Mouse (Mus musculus) cerebellum, adult 2 months (tissue): Measurements from ENCODE around the gene Naa25. TPM values are rescaled to one million over a fixed set of nuclear protein-coding genes. Genes with fewer than 3 reads are reported as not detected.

Experiments used
- DNase-seq, 2 experiments: peaks; one replicate each; pipeline ENCODE4 v3.0.0; 2021
- H3K27ac ChIP-seq: fragments of 200-500 bp; 2 replicates; pipeline ENCODE4 v1.5.1; 2012; ENCODE audit warnings: low read length, control low read depth, inconsistent platforms; ENCODE audit not compliant: insufficient read depth
- H3K27me3 ChIP-seq: fragments of 200-500 bp; 2 replicates; pipeline ENCODE4 v1.6.1; 2012; ENCODE audit warnings: inconsistent platforms, mild to moderate bottlenecking, low read length, moderate library complexity; ENCODE audit not compliant: control insufficient read depth, insufficient read depth
- H3K4me1 ChIP-seq: fragments of 200-500 bp; 2 replicates; pipeline ENCODE4 v1.6.1; 2011; ENCODE audit warnings: low read length; ENCODE audit not compliant: control insufficient read depth, insufficient read depth
- H3K4me3 ChIP-seq: fragments of 200-500 bp; replicated peaks from 2 replicates; pipeline ENCODE3; 2011; ENCODE audit warnings: mild to moderate bottlenecking, low read depth, low read length, control low read depth; ENCODE audit not compliant: insufficient read depth
- CTCF ChIP-seq: fragments of 200-500 bp; IDR thresholded peaks from 2 replicates; pipeline ENCODE4 v1.5.1; 2011; ENCODE audit warnings: low read depth, mild to moderate bottlenecking, control low read depth, low read length, moderate library complexity, borderline replicate concordance; ENCODE audit not compliant: insufficient read depth
- POLR2A ChIP-seq: fragments of 200-500 bp; IDR thresholded peaks from 2 replicates; pipeline ENCODE4 v1.6.1; 2011; ENCODE audit warnings: low read length, control low read depth, borderline replicate concordance; ENCODE audit not compliant: insufficient read depth
- WGBS: fragments of 180-500 bp; shearing (Covaris S2); methylation state at CpG from one replicate; pipeline ENCODE4 v1.1.7; 2018; 5-methylcytosine and 5-hydroxymethylcytosine counted together
- polyA plus RNA-seq: library from polyadenylated mRNA; depleted of rRNA; stranded (reverse); fragments of >200 nt; gene quantifications from 2 replicates; pipeline ENCODE4 v1.2.3, GENCODE M21; 2012

The Naa25 gene
- polyA plus RNA-seq, 1 experiment: 19.6 TPM

GRCm38 (mm10) chr5:121449976-121450375, 52.2 kb downstream of the Naa25 start:
- peak in 1 of 2 experiments; percentile 42 for DNase-seq
- Histone ChIP-seq H3K4me1 (peaks cover 4% of the 10 kb centered on the region; the same call in 1 of the 2 replicates), H3K27ac (no peak overlapping the region), H3K27me3 (no peaks in the 10 kb centered on the region), H3K4me3 (no peak overlapping the region)
- TF ChIP-seq CTCF: no peak
- WGBS: 50% methylated on average over 6 of the region's 6 CpGs

- Histone ChIP-seq H3K27me3 (no peaks in the 10 kb centered on the region), H3K4me1 (peaks cover 4% of the 10 kb centered on the region; the same call in 1 of the 2 replicates), H3K27ac (no peak overlapping the region), H3K4me3 (no peak overlapping the region)
- no peak for DNase-seq
- no peak for TF ChIP-seq CTCF
- no peak for TF ChIP-seq POLR2A
- WGBS: 63% methylated on average over 9 of the region's 9 CpGs
Observed at GRCm38 (mm10) chr5:121450476-121450875, 52.7 kb downstream of the Naa25 start.

- H3K4me3 ChIP-seq: peak overlapping the region; percentile 74
- H3K27ac ChIP-seq: no peak overlapping the region
- no peak for DNase-seq
- H3K4me1 ChIP-seq: peaks cover 4% of the 10 kb centered on the region; the same call in 1 of the 2 replicates
- no peaks in the 10 kb centered on the region for H3K27me3 ChIP-seq
- 8% methylated on average over 8 of the region's 8 CpGs for WGBS
- no peak for TF ChIP-seq POLR2A
Observed at GRCm38 (mm10) chr5:121451203-121451602, 53.5 kb downstream of the Naa25 start.

GRCm38 (mm10) chr5:121451644-121452025, 53.9 kb downstream of the Naa25 start, which contains the start of gene Tmem116:
Gene Tmem116, plus strand, starts transcription at chr5:121451893.
- Histone ChIP-seq H3K4me1 (peaks cover 4% of the 10 kb centered on the region; the same call in 1 of the 2 replicates), H3K27ac (peak within 1 kb of the TSS; percentile 92), H3K27me3 (no peaks in the 10 kb centered on the region), H3K4me3 (peak within 1 kb of the TSS; percentile 74)
- WGBS: under 1% methylated on average over 17 of the region's 17 CpGs
- no peak for TF ChIP-seq POLR2A
- TF ChIP-seq CTCF: no peak
- peak; percentile 53 to 65 for DNase-seq

GRCm38 (mm10) chr5:121452026-121452869, 54.5 kb downstream of the Naa25 start, which contains the start of gene Erp29:
Gene Erp29, minus strand, starts transcription at chr5:121452506.
- WGBS: under 1% methylated on average over 64 of the region's 97 CpGs
- Histone ChIP-seq H3K4me3 (peak within 1 kb of the TSS; percentile 74), H3K27ac (peak within 1 kb of the TSS; percentile 92), H3K27me3 (no peaks in the 10 kb centered on the region), H3K4me1 (peaks cover 4% of the 10 kb centered on the region; the same call in 1 of the 2 replicates)
- TF ChIP-seq POLR2A (peak; percentile 98), CTCF (no peak)
- peak; percentile 98 to 99 for DNase-seq

GRCm38 (mm10) chr5:121452906-121453305, 55.2 kb downstream of the Naa25 start:
- peak in 1 of 2 experiments; percentile 63 for DNase-seq
- Histone ChIP-seq H3K4me1 (peaks cover 4% of the 10 kb centered on the region; the same call in 1 of the 2 replicates), H3K27ac (peak overlapping the region; percentile 92), H3K4me3 (peak overlapping the region; percentile 72), H3K27me3 (no peaks in the 10 kb centered on the region)
- under 1% methylated on average over 9 of the region's 9 CpGs for WGBS
- TF ChIP-seq CTCF (no peak), POLR2A (no peak)

- no peak for TF ChIP-seq CTCF
- TF ChIP-seq POLR2A: no peak
- DNase-seq: no peak
- Histone ChIP-seq H3K27me3 (no peaks in the 10 kb centered on the region), H3K4me1 (peaks cover 4% of the 10 kb centered on the region; the same call in 1 of the 2 replicates), H3K27ac (no peak overlapping the region), H3K4me3 (no peak overlapping the region)
- 88% methylated on average over 13 of the region's 13 CpGs for WGBS
Observed at GRCm38 (mm10) chr5:121453743-121454502, 56.2 kb downstream of the Naa25 start.
